Mouse (Mus musculus): ENCODE data around the gene Fam71f2. TPM values are rescaled to one million over a fixed set of nuclear protein-coding genes. Genes with fewer than 3 reads are reported as not detected.

Gene Fam71f2
- total RNA-seq, 2 experiments from 2014 or later, result 0.70 TPM; not detected in 1

GRCm38 (mm10) chr6:29278513-29279267, 703 bp upstream of the Fam71f2 start:
- peak; percentile 67 for DNase-seq

DNA sequence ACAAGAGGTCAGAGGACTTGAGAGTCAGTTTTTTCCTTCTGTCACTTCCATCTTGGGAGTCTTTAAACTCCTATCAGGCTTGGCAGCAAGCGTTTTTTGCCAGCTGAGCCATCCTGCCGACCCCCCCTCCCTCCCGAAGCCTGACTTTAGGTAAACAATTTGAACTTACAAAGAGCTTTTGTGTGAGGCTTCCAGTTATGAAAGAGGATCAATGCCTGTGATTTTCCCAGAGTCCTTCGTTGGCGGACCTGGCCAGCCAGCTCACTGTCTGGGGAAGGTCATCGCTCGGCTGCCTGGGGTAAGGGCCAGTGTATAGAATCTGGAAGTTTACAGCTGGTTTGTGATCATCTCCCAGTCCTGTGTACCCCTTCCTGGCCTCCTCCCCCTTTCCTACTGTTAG, 1.3 kb downstream of the Fam71f2 start:
- no peak for DNase-seq

DNA sequence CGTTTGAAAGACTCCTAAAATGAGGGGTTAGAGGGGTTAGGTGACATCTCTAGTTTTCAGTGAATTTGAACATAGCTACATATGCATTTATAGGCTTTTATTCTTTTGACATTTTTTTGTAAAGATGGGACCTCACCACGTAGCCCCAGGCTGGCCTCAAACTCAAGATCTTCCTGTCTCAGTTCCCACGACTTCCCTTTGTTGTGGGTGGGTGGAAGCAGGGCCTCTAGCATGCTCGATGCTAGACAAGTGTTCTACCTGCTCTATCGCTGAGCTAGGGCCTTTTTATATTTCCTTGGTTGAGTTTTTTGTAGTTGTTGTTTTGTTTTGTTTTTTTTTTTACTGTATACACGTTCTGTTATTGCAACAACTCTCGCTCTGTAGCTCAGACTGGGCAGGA, 7.5 kb downstream of the Fam71f2 start:
- DNase-seq, result no peak

- DNase-seq, result no peak
Measured at GRCm38 (mm10) chr6:29287481-29287880, 8.1 kb downstream of the Fam71f2 start.

GRCm38 (mm10) chr6:29287944-29288343, 8.6 kb downstream of the Fam71f2 start:
- peak; percentile 45 for DNase-seq

GRCm38 (mm10) chr6:29288651-29289050, 9.3 kb downstream of the Fam71f2 start:
- DNase-seq, result no peak

GRCm38 (mm10) chr6:29299112-29299511, 19.7 kb downstream of the Fam71f2 start:
- DNase-seq, result no peak

- DNase-seq, result no peak
Measured at GRCm38 (mm10) chr6:29303251-29303650, 23.9 kb downstream of the Fam71f2 start.

DNA sequence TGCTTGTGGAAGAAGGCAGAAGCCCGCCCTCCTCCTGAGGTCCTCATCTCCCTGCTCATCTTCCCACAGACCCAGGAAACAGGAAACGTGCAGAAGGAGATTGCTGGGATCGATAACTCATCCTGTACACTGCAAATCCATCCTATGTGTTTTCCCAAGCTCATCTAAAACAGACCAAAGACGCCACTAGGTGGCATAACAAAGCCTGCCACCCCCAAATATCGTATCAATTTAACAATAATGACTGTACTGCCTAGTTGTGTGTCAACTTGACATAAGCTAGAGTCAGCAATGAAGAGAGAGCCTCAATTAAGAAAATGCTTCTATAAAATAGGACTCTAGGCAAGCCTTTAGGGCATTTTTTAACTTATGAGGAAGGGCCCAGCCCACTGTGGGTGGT, 24.3 kb downstream of the Fam71f2 start:
- no peak for DNase-seq

- DNase-seq, result no peak
Measured at GRCm38 (mm10) chr6:29305462-29305861, 26.1 kb downstream of the Fam71f2 start.

DNA sequence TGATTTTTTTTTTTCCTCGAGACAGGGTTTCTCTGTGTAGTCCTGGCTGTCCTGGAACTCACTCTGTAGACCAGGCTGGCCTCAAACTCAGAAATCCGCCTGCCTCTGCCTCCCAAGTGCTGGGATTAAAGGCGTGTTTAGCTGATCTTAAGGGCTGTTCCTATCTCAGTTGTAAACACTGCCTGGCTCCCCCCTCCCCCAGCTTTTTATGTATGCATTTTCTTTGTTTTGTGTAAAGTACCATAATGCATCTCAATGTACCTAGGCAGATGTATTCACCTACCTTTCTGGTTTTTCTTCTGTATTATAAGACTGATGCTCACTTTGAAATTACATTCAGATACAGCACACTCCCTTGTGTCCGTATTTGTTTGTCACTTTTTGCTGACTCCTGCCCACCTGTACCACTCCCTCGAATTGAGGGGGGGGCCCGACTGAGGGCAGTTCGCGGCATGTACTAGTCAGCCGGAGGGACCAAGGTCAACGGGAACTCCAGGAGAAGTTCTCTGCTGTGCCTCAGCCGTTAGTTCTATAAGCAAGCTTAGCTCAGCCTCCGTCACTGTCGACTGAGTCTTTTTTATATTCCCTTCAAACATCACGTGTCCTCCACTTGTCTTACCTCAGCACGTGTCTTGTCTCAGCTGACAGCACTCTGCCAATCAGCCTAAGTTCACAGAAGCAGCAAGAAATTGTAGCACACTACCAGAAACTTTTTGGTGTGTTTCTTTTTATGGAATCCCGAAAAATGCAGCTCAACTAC, 29.6 kb downstream of the Fam71f2 start:
- DNase-seq, result no peak

DNA sequence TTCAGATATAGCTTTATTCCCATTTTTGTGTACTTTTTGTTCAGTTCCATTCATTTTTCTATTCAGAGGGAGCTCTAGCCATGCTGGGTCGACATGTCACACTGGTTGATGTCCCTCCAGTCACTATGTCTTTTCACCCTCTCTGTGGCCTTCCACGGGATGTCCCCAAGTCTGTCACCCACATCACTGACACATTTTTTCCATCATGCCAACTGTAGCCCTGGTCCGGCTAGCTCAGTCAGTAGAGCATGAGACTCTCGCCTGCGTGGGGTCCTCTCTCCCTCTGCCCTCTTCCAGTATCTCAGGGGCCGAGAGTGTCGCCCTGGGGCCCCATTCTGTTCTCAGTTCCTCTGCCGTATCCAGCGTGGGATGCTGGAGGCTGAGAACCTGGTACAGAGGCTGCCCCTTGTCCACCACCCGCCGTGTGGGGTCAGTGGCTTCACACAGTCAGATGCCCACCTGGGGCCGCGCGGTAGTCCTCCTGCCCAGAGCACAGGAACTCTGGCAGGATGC, 34.4 kb downstream of the Fam71f2 start:
- no peak for DNase-seq

- DNase-seq, result no peak
Measured at GRCm38 (mm10) chr6:29317286-29317685, 37.9 kb downstream of the Fam71f2 start.

- no peak for DNase-seq
Measured at GRCm38 (mm10) chr6:29317941-29318340, 38.5 kb downstream of the Fam71f2 start.

- DNase-seq, result peak; percentile 71
Measured at GRCm38 (mm10) chr6:29318879-29319278, 39.5 kb downstream of the Fam71f2 start, which contains the start of gene Fam71f1. TSS of gene Fam71f1 (plus strand) at chr6:29319140.

- no peak for DNase-seq
Measured at GRCm38 (mm10) chr6:29321586-29321985, 42.2 kb downstream of the Fam71f2 start.

- no peak for DNase-seq
Measured at GRCm38 (mm10) chr6:29322147-29322546, 42.8 kb downstream of the Fam71f2 start.

GRCm38 (mm10) chr6:29322735-29323134, 43.3 kb downstream of the Fam71f2 start:
- DNase-seq, result no peak

DNA sequence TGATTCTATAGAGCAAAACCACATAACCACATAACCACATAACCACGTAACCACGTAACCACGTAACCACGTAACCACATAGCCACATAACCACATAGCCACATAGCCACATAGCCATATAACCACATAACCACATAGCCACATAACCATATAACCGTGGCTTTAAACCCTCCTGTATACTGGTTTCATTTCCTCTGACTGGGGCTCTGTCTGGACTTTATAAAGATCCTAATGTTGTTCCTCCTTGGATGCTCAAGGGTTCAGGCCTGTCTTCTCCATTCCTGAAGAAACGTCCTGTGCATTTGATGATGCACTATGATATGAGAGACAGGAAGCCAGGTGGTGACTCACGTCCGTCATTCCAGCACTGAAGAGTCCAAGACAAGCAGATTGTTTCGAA, 47.6 kb downstream of the Fam71f2 start:
- no peak for DNase-seq

DNA sequence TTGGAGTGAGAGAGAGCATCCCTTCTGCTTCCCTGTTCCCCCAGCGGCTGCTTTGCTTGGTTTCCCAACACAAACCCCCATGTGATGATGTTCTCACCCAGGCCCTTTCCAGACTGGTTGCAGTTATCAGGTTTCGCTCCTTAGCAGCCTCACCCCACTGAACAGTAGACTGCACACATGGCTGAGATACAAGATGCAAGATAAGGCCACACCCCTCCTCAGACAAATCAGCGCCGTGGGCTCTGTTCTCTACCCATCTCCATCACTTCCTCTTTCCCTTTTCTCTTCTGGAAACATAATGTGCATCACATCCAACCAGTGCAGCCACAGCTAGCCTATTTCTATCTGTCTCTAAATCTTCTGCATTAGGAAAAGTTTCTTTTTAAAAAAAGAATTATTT, 50.1 kb downstream of the Fam71f2 start:
- DNase-seq, result no peak

Data from adrenal gland, postnatal 10 days (tissue).